Mouse (Mus musculus) thymus, adult 2 months (tissue): ENCODE data around the gene Nfs1. TPM values are rescaled to one million over a fixed set of nuclear protein-coding genes. Genes with fewer than 3 reads are reported as not detected.
"Not testable (repeated sequence)": the region's sequence is repeated elsewhere in the genome, so short reads cannot be mapped to it uniquely, and the experiment has no call there.

Source experiments
- DNase-seq: peaks from one replicate; pipeline ENCODE4 v3.0.0; 2021
- H3K27ac ChIP-seq: fragments of 200-500 bp; 2 replicates; pipeline ENCODE4 v1.5.1; 2012; ENCODE audit warnings: low read length, control low read depth; ENCODE audit not compliant: control insufficient read depth, insufficient read depth
- H3K27me3 ChIP-seq: fragments of 200-500 bp; 2 replicates; pipeline ENCODE4 v1.6.1; 2012; ENCODE audit warnings: mild to moderate bottlenecking, low read length, moderate library complexity, mixed read lengths; ENCODE audit not compliant: control insufficient read depth, insufficient read depth
- H3K36me3 ChIP-seq: fragments of 200-500 bp; 2 replicates; pipeline ENCODE4 v1.6.1; 2012; ENCODE audit warnings: mild to moderate bottlenecking, low read length, moderate library complexity; ENCODE audit not compliant: control insufficient read depth, insufficient read depth
- H3K4me1 ChIP-seq: fragments of 200-500 bp; replicated peaks from 2 replicates; pipeline ENCODE4 v1.6.1; 2012; ENCODE audit warnings: low read length; ENCODE audit not compliant: control insufficient read depth, insufficient read depth
- H3K4me3 ChIP-seq: fragments of 200-500 bp; 2 replicates; pipeline ENCODE4 v1.5.1; 2012; ENCODE audit warnings: mild to moderate bottlenecking, low read length, control low read depth, moderate library complexity; ENCODE audit not compliant: control insufficient read depth, insufficient read depth
- CTCF ChIP-seq: fragments of 200-500 bp; IDR thresholded peaks from 2 replicates; pipeline ENCODE4 v1.5.1; 2012; ENCODE audit warnings: mild to moderate bottlenecking, control low read depth, low read length, moderate library complexity, borderline replicate concordance; ENCODE audit not compliant: control insufficient read depth, poor library complexity, insufficient read depth; ENCODE audit errors: extremely low read depth
- POLR2A ChIP-seq: fragments of 200-500 bp; IDR thresholded peaks from 2 replicates; pipeline ENCODE4 v1.6.1; 2012; ENCODE audit warnings: mild to moderate bottlenecking, low read length, control low read depth, moderate library complexity; ENCODE audit not compliant: control insufficient read depth, poor library complexity, insufficient read depth; ENCODE audit errors: extremely low read depth
- WGBS: fragments of 180-500 bp; shearing (Covaris S2); methylation state at CpG from one replicate; pipeline ENCODE4 v1.1.7; 2018; 5-methylcytosine and 5-hydroxymethylcytosine counted together
- polyA plus RNA-seq: library from polyadenylated mRNA; depleted of rRNA; stranded (reverse); fragments of >200 nt; gene quantifications from 2 replicates; pipeline ENCODE4 v1.2.3, GENCODE M21; 2012; rRNA removed

Gene Nfs1
- polyA plus RNA-seq, result 52.7 and 53.8 TPM in 2 replicates

DNA sequence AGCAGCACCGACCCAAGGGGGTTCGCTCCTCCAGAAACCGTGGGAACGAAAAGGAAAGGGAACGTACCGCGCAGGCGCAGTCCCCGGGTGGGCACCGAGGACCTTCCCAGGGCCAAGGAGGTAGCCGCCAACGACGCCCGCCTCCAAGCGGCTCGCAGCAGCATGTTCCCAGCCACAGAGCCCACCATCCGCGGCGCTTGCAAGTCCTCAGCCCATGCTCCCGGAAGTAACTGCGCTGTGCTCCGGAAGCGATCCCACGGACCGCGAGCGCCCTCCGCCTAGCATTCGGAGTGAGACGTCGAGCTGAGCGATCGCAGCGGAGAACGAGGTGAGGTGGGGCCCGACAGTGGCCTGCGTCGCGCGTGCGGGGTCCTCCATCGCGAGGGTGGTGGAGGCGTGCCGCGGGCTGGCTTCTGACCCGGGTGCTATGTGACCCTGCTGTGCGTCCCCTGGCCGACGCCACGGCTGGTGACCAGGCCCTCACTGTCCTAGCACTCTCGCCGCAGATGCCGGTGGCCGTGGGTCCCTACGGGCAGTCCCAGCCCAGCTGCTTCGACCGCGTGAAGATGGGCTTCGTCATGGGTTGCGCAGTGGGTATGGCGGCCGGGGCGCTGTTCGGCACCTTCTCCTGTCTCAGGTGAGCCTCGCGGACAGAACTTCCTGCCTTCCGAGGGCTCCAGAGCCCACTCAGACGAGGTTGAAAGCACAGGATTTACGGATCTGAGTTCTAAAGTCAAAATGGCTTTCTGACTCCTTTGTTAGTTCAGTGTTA, at the start of gene Nfs1, which contains the start of gene Romo1:
TSS of gene Nfs1 (minus strand) at position 234 of the 772 bp plus-strand sequence.
TSS of gene Romo1 (plus strand) at position 87 of the 772 bp plus-strand sequence.
- H3K27me3 ChIP-seq, result no peaks in the 10 kb centered on the region
- peak; percentile 96 for DNase-seq
- peaks cover 28% of the 10 kb centered on the region for H3K36me3 ChIP-seq
- WGBS, result under 1% methylated on average over 70 of the region's 70 CpGs
- peak within 1 kb of the TSS; percentile 81 for H3K4me3 ChIP-seq
- H3K4me1 ChIP-seq, result peaks cover 3% of the 10 kb centered on the region
- peak; percentile 61 for TF ChIP-seq POLR2A
- TF ChIP-seq CTCF, result 0 out of 2 replicates have a peak, but pooled peaks have one; percentile 27
- peak within 1 kb of the TSS; percentile 46 for H3K27ac ChIP-seq

DNA sequence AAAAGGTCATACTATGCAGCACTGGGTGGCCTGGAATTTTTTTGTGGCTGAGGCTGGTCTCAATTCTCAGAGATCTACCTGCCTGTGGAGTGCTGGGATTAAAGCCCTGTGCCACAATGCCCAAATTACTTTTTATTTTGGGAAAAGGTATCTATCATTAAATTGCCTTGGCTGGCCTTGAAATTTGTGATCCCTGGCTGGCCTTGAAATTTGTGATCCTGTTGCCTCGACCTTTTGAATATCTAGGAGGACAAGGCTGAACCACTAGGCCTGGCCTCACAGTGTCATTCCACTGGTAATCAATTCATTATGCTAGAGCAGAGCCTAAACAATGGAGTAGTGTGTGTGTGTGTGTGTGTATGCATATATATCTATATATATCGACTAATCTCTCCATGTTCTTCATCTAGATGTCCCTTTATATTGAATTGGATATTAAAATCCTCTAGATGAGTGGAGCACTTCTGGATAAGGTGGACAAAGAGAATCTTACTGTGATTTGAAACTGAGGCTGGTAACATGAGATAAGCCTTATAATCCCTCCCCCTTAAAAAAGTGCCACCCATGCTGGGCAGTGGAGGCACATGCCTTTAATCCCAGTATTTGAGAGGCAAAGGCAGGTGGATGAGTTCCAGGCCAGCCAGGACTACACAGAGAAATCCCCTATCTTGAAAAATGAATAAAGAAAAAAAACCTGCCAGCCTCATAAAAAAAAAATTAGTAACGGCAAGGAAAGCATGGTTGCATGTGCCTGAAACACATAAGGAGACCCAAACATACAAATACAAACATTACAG, 49.3 kb upstream of the Nfs1 start:
- TF ChIP-seq CTCF, result no peak
- TF ChIP-seq POLR2A, result no peak
- no peak for DNase-seq
- no peak overlapping the region for H3K27ac ChIP-seq
- no peaks in the 10 kb centered on the region for H3K27me3 ChIP-seq
- peaks cover 19% of the 10 kb centered on the region for H3K4me1 ChIP-seq
- no peaks in the 10 kb centered on the region for H3K36me3 ChIP-seq
- whole genome bisulfite sequencing, result 98% methylated on average over 3 of the region's 3 CpGs
- no peak overlapping the region for H3K4me3 ChIP-seq

DNA sequence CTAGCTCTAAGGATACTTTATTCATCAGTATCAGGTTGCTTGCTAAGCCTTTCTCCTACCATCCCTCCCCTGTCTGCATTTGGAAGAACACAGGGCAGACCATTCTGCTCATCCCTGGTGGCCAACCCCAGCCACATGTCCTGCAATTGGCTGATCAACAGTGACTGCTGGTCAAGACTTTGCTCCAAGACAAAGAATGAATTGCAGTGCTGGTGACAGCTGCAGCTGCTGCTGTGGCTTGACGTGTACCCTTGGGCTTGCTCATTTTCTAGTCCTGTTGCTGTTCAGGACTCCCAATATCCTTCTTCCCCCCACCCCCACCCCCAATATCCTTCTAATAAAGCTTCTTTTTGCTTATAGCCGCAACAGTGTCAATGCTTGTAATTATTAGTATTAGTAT, 48.1 kb upstream of the Nfs1 start:
- 100% methylated on average over 2 of the region's 2 CpGs for WGBS
- no peak for DNase-seq
- Histone ChIP-seq H3K4me3 (no peak overlapping the region), H3K36me3 (no peaks in the 10 kb centered on the region), H3K27me3 (no peaks in the 10 kb centered on the region), H3K4me1 (peaks cover 15% of the 10 kb centered on the region), H3K27ac (no peak overlapping the region)
- TF ChIP-seq POLR2A, result no peak
- no peak for TF ChIP-seq CTCF

DNA sequence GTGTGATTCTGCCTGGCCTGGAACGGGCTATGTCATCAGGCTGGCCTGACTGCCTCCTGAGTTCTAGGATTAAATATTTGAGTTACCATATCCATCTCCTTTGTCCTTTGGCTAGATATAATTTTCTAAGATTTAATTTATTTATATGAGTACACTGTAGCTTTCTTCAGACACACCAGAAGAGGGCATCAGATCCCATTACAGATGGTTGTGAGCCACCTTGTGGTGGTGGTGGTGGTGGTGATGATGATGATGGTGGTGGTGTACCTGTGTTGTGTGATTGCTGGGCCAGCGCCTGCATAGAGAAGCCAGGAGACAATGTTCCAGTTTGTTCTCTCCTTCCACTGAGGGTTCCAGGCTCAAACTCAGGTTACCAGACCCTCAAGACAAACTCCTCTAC, 47.6 kb upstream of the Nfs1 start:
- no peak overlapping the region for H3K27ac ChIP-seq
- peaks cover 15% of the 10 kb centered on the region for H3K4me1 ChIP-seq
- 96% methylated on average over 2 of the region's 2 CpGs for WGBS
- TF ChIP-seq CTCF, result no peak
- no peak for TF ChIP-seq POLR2A
- H3K27me3 ChIP-seq, result no peaks in the 10 kb centered on the region
- H3K4me3 ChIP-seq, result no peak overlapping the region
- no peak for DNase-seq
- H3K36me3 ChIP-seq, result no peaks in the 10 kb centered on the region

DNA sequence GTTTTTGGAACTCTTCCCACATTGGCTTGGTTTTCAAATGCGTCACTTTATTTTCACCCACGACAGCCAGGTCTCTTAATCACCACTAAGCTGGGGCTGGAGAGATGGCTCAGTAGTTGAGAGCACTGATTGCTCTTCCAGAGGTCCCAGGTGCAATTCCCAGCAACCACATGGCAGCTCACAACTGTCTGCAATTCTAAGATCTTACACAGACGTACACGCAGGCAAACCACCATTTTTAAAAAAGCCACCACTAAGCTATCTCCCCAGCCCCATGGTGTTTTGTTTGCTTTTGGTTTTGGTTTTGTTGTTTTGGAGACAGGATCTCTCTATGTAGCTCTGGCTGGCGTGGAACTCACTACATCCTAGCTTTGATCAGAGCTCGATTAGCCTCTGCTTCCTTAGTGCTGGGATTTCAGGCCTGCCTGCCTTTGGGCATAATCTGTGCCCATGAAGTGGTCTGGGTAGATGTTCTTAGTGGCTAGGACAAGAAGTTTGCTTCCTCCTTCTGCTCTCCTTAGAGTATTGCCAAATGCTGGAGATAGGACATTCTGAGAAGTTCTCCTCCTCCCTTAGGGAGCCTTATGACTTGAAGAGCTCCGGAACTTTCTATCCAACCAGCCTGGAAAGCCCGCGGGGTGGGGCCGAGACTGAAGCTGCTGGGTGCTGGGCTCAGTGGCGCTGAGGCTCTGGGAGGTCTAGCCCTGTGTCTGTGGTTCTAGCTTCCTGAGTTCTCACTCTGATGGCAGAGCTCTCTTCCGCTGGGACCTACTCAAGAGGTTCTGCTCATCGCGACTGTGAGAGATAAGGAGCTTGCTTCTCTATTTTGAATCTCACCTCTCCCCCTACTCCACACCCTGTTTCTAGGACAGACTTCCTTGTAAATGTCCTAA, 46.3 kb upstream of the Nfs1 start:
- 10% methylated on average over 14 of the region's 14 CpGs for WGBS
- H3K27ac ChIP-seq, result peak overlapping the region; percentile 89
- H3K36me3 ChIP-seq, result no peaks in the 10 kb centered on the region
- no peak overlapping the region; the same call in 1 of the 2 replicates for H3K4me3 ChIP-seq
- TF ChIP-seq CTCF, result no peak
- peak; percentile 52; the same call in 1 of the 2 replicates for TF ChIP-seq POLR2A
- H3K4me1 ChIP-seq, result peaks cover 10% of the 10 kb centered on the region
- H3K27me3 ChIP-seq, result no peaks in the 10 kb centered on the region
- peak; percentile 69 for DNase-seq

DNA sequence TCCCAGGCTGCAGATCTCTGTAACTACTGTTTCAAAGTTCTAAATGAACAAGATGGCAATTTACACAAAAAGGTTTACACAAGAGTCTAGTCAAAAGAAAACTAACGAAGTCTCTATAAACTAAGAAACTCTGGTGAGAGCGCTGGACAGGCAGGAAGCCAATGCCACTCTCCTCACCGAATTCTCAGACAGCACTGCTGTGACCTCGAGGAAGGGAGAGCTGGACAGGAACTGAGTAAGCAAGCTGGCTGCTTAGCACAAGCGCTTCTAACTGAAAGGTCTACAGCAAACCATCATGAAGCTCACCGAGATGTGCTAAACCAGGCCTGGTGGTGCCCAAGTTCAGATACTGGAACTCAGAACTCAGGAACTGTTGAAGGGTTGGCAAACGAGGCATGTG, 45.3 kb upstream of the Nfs1 start:
- H3K36me3 ChIP-seq, H3K27me3 ChIP-seq, H3K4me3 ChIP-seq, DNase-seq: not testable (repeated sequence)
- 71% methylated on average over 7 of the region's 7 CpGs for WGBS
- peaks cover 10% of the 10 kb centered on the region for H3K4me1 ChIP-seq
- H3K27ac ChIP-seq, result peak overlapping the region; percentile 55; the same call in 1 of the 2 replicates
